20 mouse cellular contexts compared by ENCODE assay signal in the genomic region with DNA sequence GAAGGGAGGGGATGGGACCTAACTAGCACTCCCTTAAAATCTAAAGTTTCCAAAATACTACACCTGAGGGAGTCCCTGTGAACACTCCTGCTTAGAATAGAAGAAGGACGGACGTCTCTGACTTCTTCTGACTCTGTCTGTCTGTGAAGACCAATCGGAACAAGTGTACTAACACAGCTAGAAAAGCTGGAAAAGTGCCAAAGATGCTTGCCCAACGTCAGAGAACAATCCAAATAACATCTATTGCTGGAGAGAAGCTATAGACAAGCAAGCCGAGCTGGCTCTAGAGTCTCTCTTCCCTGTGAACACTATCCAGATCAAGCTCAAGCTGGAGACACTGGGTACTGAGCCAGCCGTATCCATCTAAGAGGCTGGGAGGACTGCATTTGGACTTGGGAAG. TPM values are rescaled to one million over a fixed set of nuclear protein-coding genes. Genes with fewer than 3 reads are reported as not detected.
DNase-seq lines count a peak whose midpoint lies in the region; ATAC-seq and TF ChIP-seq lines count a peak whose summit lies in the region.
"Had no signal": no experiment of that assay in that cellular context is flagged by ENCODE, and none has a peak within 500 bp of the region (broad histone marks: within the 10 kb centered on the region; RNA-seq: fewer than 3 reads in every experiment).

No protein-coding gene starts in this region.

- no peak for TF ChIP-seq POLR2A in liver, adult 2 months (IDR thresholded peaks at IDR 0.05; ENCODE audit: extremely low read depth, insufficient read depth, low read length)

- ATAC-seq in heart, embryonic 12.5 days (ENCODE audit: insufficient number of reproducible peaks, low FRiP score): no peak
- ATAC-seq in embryonic facial prominence, embryonic 15.5 days (ENCODE audit: insufficient number of reproducible peaks, low FRiP score, low TSS enrichment, low read depth): no peak
- ATAC-seq: forebrain, embryonic 13.5 days had no signal

- H3K4me3 ChIP-seq in heart, embryonic 12.5 days: no peak overlapping the region
- H3K4me3 ChIP-seq in liver, adult 2 months (ENCODE audit: insufficient read depth, low read depth, low read length): no peak overlapping the region
- H3K4me3 ChIP-seq in E14TG2a.4 (replicated peaks; ENCODE audit: low read length): peak overlapping the region; percentile 70
- H3K4me3 ChIP-seq in embryonic facial prominence, embryonic 15.5 days (replicated peaks): no peak overlapping the region
- H3K4me3 ChIP-seq: embryonic facial prominence, embryonic 12.5 days; forebrain, embryonic 13.5 days; midbrain, embryonic 12.5 days; myocyte had no signal

- no peaks in the 10 kb centered on the region for H3K36me3 ChIP-seq in heart, embryonic 12.5 days
- H3K36me3 ChIP-seq in liver, adult 2 months (ENCODE audit: control insufficient read depth, insufficient read depth, low read length): no peaks in the 10 kb centered on the region
- no peaks in the 10 kb centered on the region for H3K36me3 ChIP-seq in E14TG2a.4 (ENCODE audit: insufficient read depth, low read length)
- no peaks in the 10 kb centered on the region for H3K36me3 ChIP-seq in embryonic facial prominence, embryonic 15.5 days
- H3K36me3 ChIP-seq: embryonic facial prominence, embryonic 12.5 days; heart, embryonic 10.5 days; midbrain, embryonic 12.5 days had no signal

- no peaks in the 10 kb centered on the region for H3K27me3 ChIP-seq in heart, embryonic 12.5 days (replicated peaks)
- no peaks in the 10 kb centered on the region; the same call in 1 of the 2 replicates for H3K27me3 ChIP-seq in liver, adult 2 months (ENCODE audit: control insufficient read depth, insufficient read depth, low read length)
- H3K27me3 ChIP-seq in E14TG2a.4 (ENCODE audit: insufficient read depth, low read length): no peaks in the 10 kb centered on the region
- 0 out of 2 replicates have a peak, but pooled peaks cover 3% of the 10 kb centered on the region for H3K27me3 ChIP-seq in embryonic facial prominence, embryonic 15.5 days

- 59% methylated on average over 6 of the region's 6 CpGs for WGBS in heart, embryonic 12.5 days
- WGBS in liver, adult 2 months: 47% methylated on average over 6 of the region's 6 CpGs
- 54% methylated on average over 6 of the region's 6 CpGs for WGBS in embryonic facial prominence, embryonic 15.5 days

- H3K4me1 ChIP-seq in heart, embryonic 12.5 days (replicated peaks): peaks cover 8% of the 10 kb centered on the region
- no peaks in the 10 kb centered on the region for H3K4me1 ChIP-seq in liver, adult 2 months (ENCODE audit: control insufficient read depth, insufficient read depth, low read length)
- H3K4me1 ChIP-seq in E14TG2a.4 (replicated peaks; ENCODE audit: low read depth, low read length): peaks cover 59% of the 10 kb centered on the region
- H3K4me1 ChIP-seq in embryonic facial prominence, embryonic 15.5 days: no peaks in the 10 kb centered on the region

- no peak for DNase-seq in heart, postnatal 4 days
- peak; percentile 3 for DNase-seq in liver, adult 2 months (ENCODE audit: extremely low read depth, low read depth, low spot score)
- no peak for DNase-seq in liver
- no peak for DNase-seq in urinary bladder, adult 18-20 months (ENCODE audit: low spot score in 2 of 2)
- no peak for DNase-seq in layer of hippocampus, adult 8-10 months (ENCODE audit: low spot score in 2 of 2)
- DNase-seq: cerebellum, postnatal 25 days; kidney, postnatal 25 days; left cerebral cortex, postnatal 4 days; lung, adult 2 months had no signal

- TF ChIP-seq CTCF in liver, adult 2 months (IDR thresholded peaks at IDR 0.05; ENCODE audit: low read depth, low read length): no peak
- TF ChIP-seq CTCF in E14TG2a.4 (conservative IDR thresholded peaks at IDR 0.05; ENCODE audit: low read length): no peak

- H3K79me2 ChIP-seq in liver, adult 2 months (ENCODE audit: control insufficient read depth, insufficient read depth, low read length): no peaks in the 10 kb centered on the region

- no peak overlapping the region for H3K9ac ChIP-seq in heart, embryonic 12.5 days
- no peak overlapping the region for H3K9ac ChIP-seq in liver, adult 2 months (ENCODE audit: low read depth, low read length)
- H3K9ac ChIP-seq in embryonic facial prominence, embryonic 15.5 days: no peak overlapping the region
- H3K9ac ChIP-seq: embryonic facial prominence, embryonic 12.5 days; forebrain, embryonic 13.5 days; midbrain, embryonic 12.5 days had no signal

- H3K9me3 ChIP-seq in heart, embryonic 12.5 days (replicated peaks): no peaks in the 10 kb centered on the region
- peaks cover 5% of the 10 kb centered on the region; the same call in 1 of the 2 replicates for H3K9me3 ChIP-seq in E14TG2a.4 (ENCODE audit: low read length)
- 0 out of 2 replicates have a peak, but pooled peaks cover 3% of the 10 kb centered on the region for H3K9me3 ChIP-seq in embryonic facial prominence, embryonic 15.5 days (replicated peaks)
- H3K9me3 ChIP-seq: embryonic facial prominence, embryonic 12.5 days; heart, embryonic 10.5 days; midbrain, embryonic 12.5 days had no signal

- H3K27ac ChIP-seq in heart, embryonic 12.5 days (ENCODE audit: poor library complexity, severe bottlenecking): no peak overlapping the region
- no peak overlapping the region for H3K27ac ChIP-seq in liver, adult 2 months (replicated peaks; ENCODE audit: insufficient read depth, low read depth, low read length)
- H3K27ac ChIP-seq in embryonic facial prominence, embryonic 15.5 days (replicated peaks): no peak overlapping the region
- H3K27ac ChIP-seq: embryonic facial prominence, embryonic 12.5 days; forebrain, embryonic 13.5 days; midbrain, embryonic 12.5 days had no signal

- H3K4me2 ChIP-seq in heart, embryonic 12.5 days: peak overlapping the region; percentile 45
- 0 out of 2 replicates have a peak overlapping the region, but pooled peaks have one; percentile 2 for H3K4me2 ChIP-seq in embryonic facial prominence, embryonic 15.5 days (replicated peaks)
- H3K4me2 ChIP-seq: forebrain, embryonic 13.5 days; midbrain, embryonic 12.5 days had no signal

RNA-seq across cellular contexts. Expression of a gene that starts 18.0 kb away (rescaled TPM):
- polyA plus RNA-seq in heart, embryonic 12.5 days (2016; fragmentation: Nextera tagmentation; extraction: Ambion mirVana): not detected in 2 replicates
- total RNA-seq in heart, postnatal 4 days (2021): not detected
- not detected in 2 replicates for total RNA-seq in liver, adult 2 months (2014; rRNA removed)
- not detected in 2 replicates for polyA plus RNA-seq in liver, adult 2 months (2012; rRNA removed)
- 0.85 and 1.0 TPM in 2 replicates for polyA plus RNA-seq in embryonic facial prominence, embryonic 15.5 days (2015; fragmentation: Nextera tagmentation; extraction: Ambion mirVana)
- 1 to 10 TPM in 1 of 4 experiments, under 1 TPM in 2, not detected in 1; 0.18 to 1.4 (median 0.23) TPM for total RNA-seq in layer of hippocampus, adult 8-10 months (2022)
- polyA plus RNA-seq: inflammation-experienced regulatory T-cells, adult 6 months had no signal

RNA-seq across cellular contexts. Expression of a gene that starts 58.1 kb away (rescaled TPM):
- not detected in 2 replicates for polyA plus RNA-seq in heart, embryonic 12.5 days (2016; fragmentation: Nextera tagmentation; extraction: Ambion mirVana)
- total RNA-seq in heart, postnatal 4 days (2021): not detected
- total RNA-seq in liver, adult 2 months (2014; rRNA removed): 8.4 and 14.2 TPM in 2 replicates
- 37.4 and 39.5 TPM in 2 replicates for polyA plus RNA-seq in liver, adult 2 months (2012; rRNA removed)
- 0.29 and 0.59 TPM in 2 replicates for polyA plus RNA-seq in embryonic facial prominence, embryonic 15.5 days (2015; fragmentation: Nextera tagmentation; extraction: Ambion mirVana)
- total RNA-seq in layer of hippocampus, adult 8-10 months (2022): 1 to 10 TPM in 3 of 4 experiments, under 1 TPM in 1; 0.72 to 1.4 (median 1.3) TPM
- total RNA-seq: left cerebral cortex, postnatal 4 days had no signal
- polyA plus RNA-seq: brain, embryonic 14.5 days; forebrain, embryonic 13.5 days; heart, embryonic 10.5 days; inflammation-experienced regulatory T-cells, adult 6 months; midbrain, embryonic 12.5 days; thymus, postnatal 0 days had no signal
